Comparison of ENCODE assay signal across 13 mouse cellular contexts in the genomic region with DNA sequence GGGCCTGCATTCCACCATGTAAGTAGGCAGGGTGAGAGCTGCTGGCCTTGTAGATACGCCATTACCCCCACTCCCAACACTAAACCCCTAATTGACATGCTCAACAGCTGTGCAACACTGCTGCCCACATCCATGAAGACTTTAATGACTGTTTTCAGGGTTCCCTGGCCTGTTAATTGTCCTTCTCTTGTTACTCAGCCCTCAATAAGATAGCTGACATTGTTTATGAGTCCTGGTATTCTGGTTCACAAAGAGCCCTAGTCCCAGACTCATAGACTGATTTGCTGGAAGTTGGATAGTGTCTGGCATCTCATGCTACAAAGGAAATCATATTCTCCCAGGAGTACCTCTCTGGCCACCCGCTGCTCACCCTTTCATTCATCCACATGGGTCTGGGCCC.
DNase-seq lines count a peak whose midpoint lies in the region; ATAC-seq and TF ChIP-seq lines count a peak whose summit lies in the region.
"Had no signal": no experiment of that assay in that cellular context is flagged by ENCODE, and none has a peak within 500 bp of the region (broad histone marks: within the 10 kb centered on the region; RNA-seq: fewer than 3 reads in every experiment).

No protein-coding gene starts in this region.

- H3K36me3 ChIP-seq in heart, embryonic 10.5 days = no peaks in the 10 kb centered on the region
- H3K36me3 ChIP-seq in lung, embryonic 14.5 days (ENCODE audit: insufficient read depth) = no peaks in the 10 kb centered on the region
- no peaks in the 10 kb centered on the region for H3K36me3 ChIP-seq in forebrain, embryonic 14.5 days (ENCODE audit: control insufficient read depth, insufficient read depth, low read length)

- H3K27me3 ChIP-seq in heart, embryonic 10.5 days (ENCODE audit: insufficient read depth, poor library complexity, severe bottlenecking) = no peaks in the 10 kb centered on the region
- no peaks in the 10 kb centered on the region for H3K27me3 ChIP-seq in lung, embryonic 14.5 days (ENCODE audit: insufficient read depth, low read length)
- no peaks in the 10 kb centered on the region for H3K27me3 ChIP-seq in forebrain, embryonic 14.5 days (replicated peaks; ENCODE audit: control insufficient read depth, insufficient read depth, low read length)

- no peak for DNase-seq in heart, embryonic 10.5 days (ENCODE audit: low spot score)
- no peak for DNase-seq in heart, adult 11 months
- DNase-seq in lung, embryonic 14.5 days = no peak
- DNase-seq in lung, adult 18-20 months = no peak
- peak; percentile 11 for DNase-seq in forebrain, embryonic 14.5 days (ENCODE audit: low spot score)
- peak; percentile 41 for DNase-seq in retina, postnatal 1 day
- no peak for DNase-seq in left cerebral cortex, adult 8-10 months (ENCODE audit: low spot score in 2 of 2)
- no peak for DNase-seq in cerebellum, adult 9-10 months
- DNase-seq: cerebellum, adult 11-12 months; kidney, postnatal 36 days; left cerebral cortex, postnatal 4 days; lung, postnatal 14 days had no signal

- peaks cover 7% of the 10 kb centered on the region for H3K4me1 ChIP-seq in heart, embryonic 10.5 days
- no peaks in the 10 kb centered on the region for H3K4me1 ChIP-seq in lung, embryonic 14.5 days (ENCODE audit: insufficient read depth)
- peaks cover 10% of the 10 kb centered on the region; the same call in 1 of the 2 replicates for H3K4me1 ChIP-seq in forebrain, embryonic 14.5 days (ENCODE audit: control insufficient read depth, insufficient read depth, low read length)

- WGBS in heart, embryonic 10.5 days = 64% methylated on average over 2 of the region's 2 CpGs
- WGBS in lung, embryonic 14.5 days = 66% methylated on average over 2 of the region's 2 CpGs
- WGBS in forebrain, embryonic 14.5 days = 10% methylated on average over 2 of the region's 2 CpGs

- TF ChIP-seq CTCF in lung, embryonic 14.5 days (IDR thresholded peaks at IDR 0.05; ENCODE audit: low read depth) = no peak

- H3K4me2 ChIP-seq in lung, embryonic 14.5 days = no peak overlapping the region
- no peak overlapping the region for H3K4me2 ChIP-seq in forebrain, embryonic 14.5 days (ENCODE audit: low read length)
- H3K4me2 ChIP-seq: heart, embryonic 11.5 days had no signal

- no peaks in the 10 kb centered on the region for H3K9me3 ChIP-seq in heart, embryonic 10.5 days
- H3K9me3 ChIP-seq in lung, embryonic 14.5 days (ENCODE audit: low read depth, low read length) = no peaks in the 10 kb centered on the region
- H3K9me3 ChIP-seq in forebrain, embryonic 14.5 days (replicated peaks; ENCODE audit: control insufficient read depth, low read length) = no peaks in the 10 kb centered on the region

- H3K9ac ChIP-seq in lung, embryonic 14.5 days = no peak overlapping the region
- H3K9ac ChIP-seq in forebrain, embryonic 14.5 days (ENCODE audit: low read length) = no peak overlapping the region

- peak overlapping the region; percentile 36; the same call in 1 of the 2 replicates for H3K27ac ChIP-seq in heart, embryonic 10.5 days
- peak overlapping the region; percentile 10; the same call in 1 of the 2 replicates for H3K27ac ChIP-seq in lung, embryonic 14.5 days (ENCODE audit: low read depth)
- no peak overlapping the region for H3K27ac ChIP-seq in forebrain, embryonic 14.5 days (ENCODE audit: low read depth, low read length)

- H3K4me3 ChIP-seq in heart, embryonic 10.5 days = no peak overlapping the region
- no peak overlapping the region for H3K4me3 ChIP-seq in lung, embryonic 14.5 days (ENCODE audit: low read depth, low read length)
- H3K4me3 ChIP-seq in forebrain, embryonic 14.5 days (ENCODE audit: low read depth, low read length) = no peak overlapping the region

- no peak for ATAC-seq in lung, embryonic 14.5 days (ENCODE audit: insufficient read depth)
- peak; percentile 42 for ATAC-seq in forebrain, embryonic 14.5 days

Comparison
In these comparisons a context has a peak if more than half of its experiments do, and no peak if none do; other contexts are left out.
1. DNase-seq: peak in forebrain, embryonic 14.5 days (single experiment) and retina, postnatal 1 day (single experiment); none in heart, embryonic 10.5 days (single experiment), heart, adult 11 months (single experiment), lung, embryonic 14.5 days (single experiment), lung, adult 18-20 months (0 of 2), left cerebral cortex, adult 8-10 months (0 of 2) and cerebellum, adult 9-10 months (single experiment).